Mouse (Mus musculus) liver, embryonic 16.5 days (tissue): ENCODE results near the gene Mknk1. TPM values are rescaled to one million over a fixed set of nuclear protein-coding genes. Genes with fewer than 3 reads are reported as not detected.

Experiments used
- ATAC-seq: fragments of 200-750 bp; cut with Nextera tagmentation; 2 replicates; pipeline ENCODE4 v1.8.0; 2017; ENCODE audit warnings: low read depth, mild to moderate bottlenecking, moderate number of reproducible peaks, moderate library complexity
- H3K27ac ChIP-seq: fragments of 300-500 bp; sonication (generic); 2 replicates; pipeline ENCODE4 v1.5.1; 2014; ENCODE audit warnings: mild to moderate bottlenecking, low read length
- H3K27me3 ChIP-seq: fragments of 300-500 bp; sonication (generic); 2 replicates; pipeline ENCODE4 v1.6.1; 2014; ENCODE audit warnings: low read depth, low read length, mixed read lengths; ENCODE audit not compliant: control insufficient read depth, insufficient read depth
- H3K36me3 ChIP-seq: fragments of 300-500 bp; sonication (generic); 2 replicates; pipeline ENCODE4 v1.6.1; 2014; ENCODE audit warnings: mild to moderate bottlenecking; ENCODE audit not compliant: control insufficient read depth, insufficient read depth
- H3K4me1 ChIP-seq: fragments of 300-500 bp; sonication (generic); 2 replicates; pipeline ENCODE4 v1.6.1; 2014; ENCODE audit warnings: low read depth, low read length, mixed read lengths; ENCODE audit not compliant: control insufficient read depth
- H3K4me2 ChIP-seq: fragments of 300-500 bp; sonication (generic); 2 replicates; pipeline ENCODE4 v1.6.1; 2014; ENCODE audit warnings: low read depth, low read length, mixed read lengths
- H3K4me3 ChIP-seq: fragments of 300-500 bp; sonication (generic); 2 replicates; pipeline ENCODE4 v1.5.1; 2014; ENCODE audit warnings: low read depth, mild to moderate bottlenecking, low read length
- H3K9ac ChIP-seq: fragments of 300-500 bp; sonication (generic); 2 replicates; pipeline ENCODE4 v1.6.1; 2014; ENCODE audit warnings: low read depth, low read length
- H3K9me3 ChIP-seq: fragments of 300-500 bp; sonication (generic); replicated peaks from 2 replicates; pipeline ENCODE4 v1.6.1; 2016; ENCODE audit warnings: low read length; ENCODE audit not compliant: control insufficient read depth
- WGBS: fragments of 180-500 bp; shearing (Covaris S2); extraction: QIAGEN DNeasy Blood & Tissue Kit; methylation state at CpG from one replicate; pipeline ENCODE4 v1.1.7; 2014; ENCODE audit not compliant: insufficient replicate concordance; 5-methylcytosine and 5-hydroxymethylcytosine counted together
- polyA plus RNA-seq: library from polyadenylated mRNA; unstranded; fragments of >200 nt; fragmentation: Nextera tagmentation; extraction: Ambion mirVana; gene quantifications from 2 replicates; pipeline ENCODE4 v1.2.1, GENCODE M21; 2015

Mknk1 gene
- polyA plus RNA-seq, 1 experiment from 2014 or later, result 30.9 TPM

DNA sequence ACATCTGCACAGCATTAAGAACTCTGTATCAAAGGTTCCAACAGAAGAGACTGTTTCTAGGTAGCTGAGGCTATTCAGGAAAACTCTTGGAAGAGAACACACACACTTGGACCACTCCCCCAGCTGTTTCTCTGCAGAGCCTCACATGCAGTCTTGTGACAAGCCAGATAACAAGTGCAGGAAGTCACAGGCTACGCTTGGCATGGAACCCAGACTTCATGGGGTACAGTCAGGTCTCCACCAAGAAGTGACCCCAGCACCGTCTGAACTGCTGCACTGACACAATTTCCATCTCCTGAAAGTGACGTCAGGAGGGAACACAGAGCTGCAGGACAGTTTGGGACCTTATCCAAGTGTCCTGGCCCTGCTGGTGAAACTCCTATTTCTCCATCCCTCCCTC lies 17.1 kb upstream of the Mknk1 start:
- no peak overlapping the region for H3K9ac ChIP-seq
- peaks cover 30% of the 10 kb centered on the region for H3K4me1 ChIP-seq
- no peak for ATAC-seq
- no peak overlapping the region for H3K27ac ChIP-seq
- no peaks in the 10 kb centered on the region for H3K36me3 ChIP-seq
- no peak overlapping the region for H3K4me2 ChIP-seq
- WGBS, result 31% methylated on average over 3 of the region's 3 CpGs
- H3K27me3 ChIP-seq, result no peaks in the 10 kb centered on the region
- H3K4me3 ChIP-seq, result no peak overlapping the region
- H3K9me3 ChIP-seq, result no peaks in the 10 kb centered on the region

DNA sequence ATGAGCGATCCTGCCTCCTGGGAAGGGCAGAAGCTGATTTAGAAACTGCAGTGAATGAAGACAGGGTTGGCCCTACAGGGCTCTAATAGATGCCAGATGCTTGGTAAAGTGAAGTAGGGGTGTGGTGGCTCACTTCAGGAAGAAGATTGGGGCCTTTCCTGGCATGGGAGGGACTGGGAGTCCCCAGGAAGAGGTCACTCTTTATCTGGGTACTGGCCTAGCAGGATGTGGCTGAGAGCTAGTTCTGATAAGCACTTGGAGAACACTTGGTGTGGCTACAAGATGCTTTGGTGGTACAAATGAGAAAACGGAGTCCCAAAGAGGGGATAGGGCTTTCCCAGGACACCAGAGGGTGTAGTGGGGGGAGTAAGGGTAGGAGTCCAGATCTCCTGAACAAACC lies 14.8 kb upstream of the Mknk1 start:
- H3K4me3 ChIP-seq, result no peak overlapping the region
- H3K9me3 ChIP-seq, result no peaks in the 10 kb centered on the region
- no peaks in the 10 kb centered on the region for H3K36me3 ChIP-seq
- H3K27ac ChIP-seq, result peak overlapping the region; percentile 6; the same call in 1 of the 2 replicates
- H3K27me3 ChIP-seq, result no peaks in the 10 kb centered on the region
- H3K9ac ChIP-seq, result no peak overlapping the region; the same call in 1 of the 2 replicates
- H3K4me1 ChIP-seq, result peaks cover 47% of the 10 kb centered on the region
- H3K4me2 ChIP-seq, result peak overlapping the region; percentile 47
- WGBS, result 26% methylated on average over 2 of the region's 2 CpGs
- peak; percentile 22 for ATAC-seq

DNA sequence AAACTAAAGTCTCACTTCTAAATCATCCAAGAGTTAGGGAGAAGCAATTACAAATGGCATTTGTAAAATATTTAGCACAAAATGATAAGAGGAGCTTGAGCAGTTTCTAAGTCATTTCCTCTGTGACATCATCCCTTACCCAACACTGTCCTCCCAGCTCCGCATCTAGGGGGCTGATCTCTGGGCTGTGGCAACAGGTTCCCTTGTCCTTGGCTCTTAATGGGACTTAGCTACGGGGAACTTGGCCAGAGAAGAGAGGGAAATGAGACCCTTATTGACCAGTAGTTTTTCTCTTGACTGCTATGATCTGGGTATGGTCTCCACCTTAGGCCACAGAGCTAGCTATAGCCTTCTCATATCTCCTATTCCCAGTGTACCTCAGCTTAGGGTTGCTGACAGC lies 13.7 kb upstream of the Mknk1 start:
- 30% methylated on average over 2 of the region's 2 CpGs for WGBS
- no peak for ATAC-seq
- H3K27me3 ChIP-seq, result no peaks in the 10 kb centered on the region

DNA sequence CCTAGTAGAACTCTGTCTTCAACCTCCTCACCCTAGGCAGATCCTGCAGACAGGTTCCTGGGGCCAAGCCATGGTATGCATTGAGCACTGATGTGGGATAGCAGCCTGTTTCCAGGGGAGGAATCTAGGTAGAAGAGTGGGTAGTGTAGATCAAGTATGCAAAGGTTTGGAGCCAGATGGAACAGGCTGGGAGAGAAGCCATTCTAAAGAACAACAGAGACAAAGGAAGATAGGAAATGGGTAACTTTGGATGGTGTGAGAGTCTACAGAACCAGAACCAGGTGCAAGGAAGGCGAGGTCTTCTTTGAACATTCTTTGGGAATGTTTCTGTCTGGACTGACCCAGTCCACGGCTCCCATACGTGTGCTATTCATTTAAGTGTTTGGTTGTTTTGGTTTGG lies 11.9 kb upstream of the Mknk1 start:
- H3K9me3 ChIP-seq, result no peaks in the 10 kb centered on the region
- no peak overlapping the region; the same call in 1 of the 2 replicates for H3K4me3 ChIP-seq
- H3K36me3 ChIP-seq, result peaks cover 8% of the 10 kb centered on the region; the same call in 1 of the 2 replicates
- peak overlapping the region; percentile 82 for H3K4me2 ChIP-seq
- H3K4me1 ChIP-seq, result peaks cover 66% of the 10 kb centered on the region
- H3K27me3 ChIP-seq, result no peaks in the 10 kb centered on the region
- WGBS, result 57% methylated on average over 3 of the region's 3 CpGs
- peak overlapping the region; percentile 85; the same call in 1 of the 2 replicates for H3K27ac ChIP-seq
- H3K9ac ChIP-seq, result no peak overlapping the region
- no peak for ATAC-seq

More for the DNA sequence above, 13.7 kb upstream of the Mknk1 start:
- Histone ChIP-seq H3K9me3 (no peaks in the 10 kb centered on the region), H3K27ac (no peak overlapping the region), H3K36me3 (no peaks in the 10 kb centered on the region), H3K4me3 (no peak overlapping the region), H3K4me1 (peaks cover 58% of the 10 kb centered on the region), H3K9ac (no peak overlapping the region), H3K4me2 (no peak overlapping the region)

DNA sequence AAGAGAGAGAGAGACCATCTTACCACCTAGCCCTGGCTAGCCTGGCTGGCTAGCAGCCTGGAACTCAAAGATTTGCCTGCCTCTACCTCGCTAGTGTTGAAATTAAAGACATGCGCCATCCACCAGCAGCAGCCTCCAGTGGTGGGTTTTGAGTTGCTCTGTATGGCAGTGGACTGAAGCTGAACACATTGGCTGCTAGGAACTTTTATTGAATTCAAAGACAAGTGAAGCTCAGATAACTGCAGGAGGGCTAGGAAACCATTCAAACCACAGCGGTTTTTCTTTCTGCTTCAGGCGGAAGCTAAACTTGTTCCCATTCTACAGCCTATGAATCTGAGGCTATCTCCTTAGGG lies 11.5 kb upstream of the Mknk1 start:
- Histone ChIP-seq H3K36me3 (peaks cover 10% of the 10 kb centered on the region; the same call in 1 of the 2 replicates), H3K27ac (peak overlapping the region; percentile 85), H3K9ac (peak overlapping the region; percentile 76), H3K9me3 (no peaks in the 10 kb centered on the region), H3K4me2 (peak overlapping the region; percentile 82), H3K4me1 (peaks cover 66% of the 10 kb centered on the region), H3K27me3 (no peaks in the 10 kb centered on the region), H3K4me3 (peak overlapping the region; percentile 80)
- ATAC-seq, result no peak
- WGBS, result 2% methylated on average over 4 of the region's 4 CpGs

DNA sequence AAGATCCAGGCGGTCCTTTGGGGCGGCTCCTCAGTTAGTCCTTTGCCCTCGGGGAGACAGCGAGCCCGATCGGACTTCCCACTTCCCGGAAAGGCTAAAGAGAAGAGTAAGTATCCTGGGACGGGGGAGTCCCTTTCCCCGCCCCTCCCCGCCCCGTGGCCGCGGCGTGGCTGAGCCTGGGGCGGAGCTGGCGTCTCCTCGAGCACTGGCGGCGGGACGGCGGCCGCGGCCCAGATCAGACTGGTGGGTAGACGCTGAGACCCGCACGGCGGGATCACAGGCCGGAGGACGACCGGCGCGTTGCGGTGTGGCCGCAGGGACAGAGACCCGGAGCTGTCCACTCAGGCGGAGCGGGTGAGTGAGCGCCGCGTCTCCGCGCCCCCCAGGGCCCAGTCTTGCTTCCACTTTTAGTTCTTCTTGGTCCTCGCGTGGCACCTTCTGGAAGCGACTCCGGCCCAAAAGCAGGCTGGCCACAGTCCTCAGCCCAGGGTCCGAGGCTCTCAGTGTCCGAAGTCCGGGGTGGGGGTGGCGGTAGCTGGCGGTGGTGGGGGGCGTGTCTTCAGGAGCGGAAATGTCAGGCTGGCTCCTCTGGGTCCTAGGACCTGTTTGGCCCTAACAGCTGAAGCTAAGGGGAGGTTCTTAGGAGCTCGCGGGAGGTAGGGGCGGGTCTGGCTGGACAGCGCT lies 11.0 kb upstream of the Mknk1 start, which contains the start of gene Mob3c:
Gene Mob3c, plus strand, starts transcription at position 205 of the 684 bp plus-strand sequence.
- H3K9ac ChIP-seq, result peak within 1 kb of the TSS; percentile 76
- H3K4me2 ChIP-seq, result peak within 1 kb of the TSS; percentile 82
- peak within 1 kb of the TSS; percentile 85 for H3K27ac ChIP-seq
- H3K4me1 ChIP-seq, result peaks cover 65% of the 10 kb centered on the region
- peak; percentile 92 for ATAC-seq
- H3K36me3 ChIP-seq, result peaks cover 10% of the 10 kb centered on the region; the same call in 1 of the 2 replicates
- no peaks in the 10 kb centered on the region for H3K9me3 ChIP-seq
- under 1% methylated on average over 57 of the region's 57 CpGs for WGBS
- no peaks in the 10 kb centered on the region for H3K27me3 ChIP-seq
- H3K4me3 ChIP-seq, result peak within 1 kb of the TSS; percentile 80

DNA sequence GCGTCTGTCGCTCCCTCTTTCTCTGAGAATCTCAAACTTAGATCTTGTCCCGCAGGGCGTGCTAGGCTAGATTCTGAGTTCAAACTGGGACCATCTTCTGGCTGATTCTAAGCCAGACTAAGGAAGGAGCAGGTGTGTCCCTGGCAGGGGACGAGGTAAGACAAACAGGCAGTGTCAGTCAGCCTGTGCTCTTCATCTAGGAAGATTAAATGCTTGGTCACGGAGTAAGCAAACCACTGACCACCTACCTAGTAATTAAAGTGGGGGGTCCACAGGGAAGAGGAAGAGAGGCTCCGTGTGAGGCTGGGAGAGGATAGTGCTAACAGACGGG lies 10.5 kb upstream of the Mknk1 start:
- Histone ChIP-seq H3K9ac (peak overlapping the region; percentile 76), H3K27me3 (no peaks in the 10 kb centered on the region), H3K4me2 (peak overlapping the region; percentile 82), H3K4me1 (peaks cover 60% of the 10 kb centered on the region), H3K27ac (peak overlapping the region; percentile 85), H3K9me3 (no peaks in the 10 kb centered on the region), H3K4me3 (peak overlapping the region; percentile 80), H3K36me3 (peaks cover 11% of the 10 kb centered on the region)
- no peak for ATAC-seq
- 5% methylated on average over 8 of the region's 8 CpGs for WGBS

DNA sequence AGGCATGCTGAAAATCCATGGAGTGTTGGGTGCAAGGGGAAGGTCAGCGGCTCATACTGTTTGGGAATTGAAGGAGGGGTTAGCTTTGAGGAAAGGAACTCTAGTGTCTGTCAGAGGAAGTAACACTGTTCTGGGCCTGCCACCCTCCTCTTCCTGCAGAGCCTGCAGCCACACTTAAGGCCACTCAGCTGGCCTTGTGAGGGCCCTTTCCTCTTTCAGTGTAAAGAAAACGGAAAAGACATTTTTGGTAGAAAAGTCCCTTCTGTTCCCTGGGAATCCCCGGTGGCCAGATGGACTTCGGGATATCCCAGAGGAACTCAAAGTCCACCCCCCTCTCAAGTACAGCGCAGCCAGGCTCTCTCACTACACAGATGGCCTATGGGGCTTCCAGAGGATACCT lies 8.5 kb upstream of the Mknk1 start:
- Histone ChIP-seq H3K9me3 (no peaks in the 10 kb centered on the region), H3K27ac (peak overlapping the region; percentile 33; the same call in 1 of the 2 replicates), H3K4me1 (peaks cover 40% of the 10 kb centered on the region), H3K9ac (no peak overlapping the region), H3K36me3 (peaks cover 15% of the 10 kb centered on the region), H3K27me3 (no peaks in the 10 kb centered on the region), H3K4me2 (no peak overlapping the region), H3K4me3 (no peak overlapping the region)
- WGBS, result 38% methylated on average over 5 of the region's 5 CpGs
- no peak for ATAC-seq

DNA sequence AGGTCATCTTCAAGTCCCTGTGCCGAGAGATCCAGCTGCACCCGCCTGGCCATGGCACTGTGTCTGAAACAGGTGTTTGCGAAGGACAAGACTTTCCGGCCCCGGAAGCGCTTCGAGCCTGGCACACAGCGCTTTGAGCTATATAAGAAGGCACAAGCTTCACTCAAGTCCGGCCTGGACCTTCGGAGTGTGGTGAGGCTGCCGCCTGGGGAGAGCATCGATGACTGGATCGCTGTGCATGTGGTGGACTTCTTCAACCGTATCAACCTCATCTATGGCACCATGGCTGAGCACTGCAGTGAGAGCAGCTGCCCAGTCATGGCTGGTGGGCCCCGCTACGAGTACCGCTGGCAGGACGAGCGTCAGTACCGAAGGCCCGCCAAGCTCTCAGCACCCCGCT lies 7.8 kb upstream of the Mknk1 start:
- Histone ChIP-seq H3K4me2 (no peak overlapping the region), H3K4me1 (peaks cover 40% of the 10 kb centered on the region), H3K4me3 (no peak overlapping the region), H3K27ac (no peak overlapping the region), H3K9me3 (no peaks in the 10 kb centered on the region), H3K36me3 (peaks cover 15% of the 10 kb centered on the region), H3K9ac (no peak overlapping the region), H3K27me3 (no peaks in the 10 kb centered on the region)
- ATAC-seq, result no peak
- WGBS, result 88% methylated on average over 22 of the region's 22 CpGs
